Mouse (Mus musculus) ZHBTc4 (cell line): Measurements from ENCODE around the gene Mroh8.
"Not testable (repeated sequence)": the region's sequence is repeated elsewhere in the genome, so short reads cannot be mapped to it uniquely, and the experiment has no call there.

ENCODE experiments used
- DNase-seq: peaks from one replicate; pipeline ENCODE4 v3.0.0-alpha.2; 2011; ENCODE audit warnings: low read depth, low spot score

The Mroh8 gene

DNA sequence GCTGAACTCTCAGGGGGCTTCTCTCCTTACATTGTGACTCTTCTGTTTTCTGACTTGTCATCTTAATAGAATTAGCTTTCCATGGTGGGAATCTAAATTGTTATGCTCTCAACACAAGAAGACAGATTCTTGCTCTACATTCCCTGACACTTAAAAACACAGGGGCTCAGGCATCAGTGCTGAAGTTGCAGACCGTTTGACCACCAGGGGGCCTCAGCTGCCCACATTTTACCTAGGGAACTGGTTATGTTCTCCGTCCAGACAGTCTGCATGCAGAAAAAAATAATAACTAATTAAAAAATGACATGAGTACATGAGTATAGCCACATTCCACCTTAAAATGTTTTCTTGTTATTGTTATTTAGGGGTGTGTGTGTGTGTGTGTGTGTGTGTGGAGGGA is 12.7 kb upstream of the Mroh8 start:
- peak; percentile 69 for DNase-seq

DNA sequence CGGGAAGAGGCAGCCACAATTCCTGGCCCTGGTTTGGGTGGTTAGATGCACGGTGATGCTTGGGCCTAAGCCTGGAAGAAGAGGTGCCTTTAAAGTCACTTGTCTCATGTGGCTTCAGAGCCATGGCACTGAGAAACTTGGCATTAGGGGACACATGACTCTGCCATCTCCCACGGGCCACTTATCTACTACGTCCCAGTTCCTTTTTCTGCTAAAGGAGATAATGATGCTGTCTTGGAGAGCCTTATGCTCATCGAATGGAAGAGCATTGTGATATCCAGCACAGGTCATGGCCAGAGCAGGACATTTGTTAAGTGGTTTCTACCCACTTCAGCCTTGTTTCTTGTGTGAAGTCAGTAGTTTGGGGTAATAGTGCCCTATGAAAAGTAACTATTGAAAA is 9.6 kb upstream of the Mroh8 start:
- DNase-seq: no peak

DNA sequence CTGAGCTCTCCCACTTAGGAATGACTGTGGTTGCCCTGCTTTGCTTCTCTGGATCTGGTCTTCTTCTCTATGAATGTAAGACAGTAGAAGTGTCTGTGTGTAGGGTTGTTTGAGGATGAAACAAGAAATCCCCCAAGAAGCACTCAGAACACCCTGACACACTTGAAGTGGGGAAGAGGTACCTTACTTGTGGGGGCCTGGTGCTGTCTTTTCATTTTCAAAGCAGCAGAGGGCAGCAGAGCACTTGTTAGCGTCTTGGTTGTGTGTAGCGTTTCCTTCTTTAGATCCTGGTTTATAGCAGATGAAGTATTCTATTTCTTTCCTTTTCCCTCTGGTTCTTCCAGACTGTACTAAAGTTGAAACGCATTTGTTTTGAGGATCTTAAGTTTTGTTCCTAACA is 8.2 kb upstream of the Mroh8 start:
- DNase-seq: peak; percentile 67

DNA sequence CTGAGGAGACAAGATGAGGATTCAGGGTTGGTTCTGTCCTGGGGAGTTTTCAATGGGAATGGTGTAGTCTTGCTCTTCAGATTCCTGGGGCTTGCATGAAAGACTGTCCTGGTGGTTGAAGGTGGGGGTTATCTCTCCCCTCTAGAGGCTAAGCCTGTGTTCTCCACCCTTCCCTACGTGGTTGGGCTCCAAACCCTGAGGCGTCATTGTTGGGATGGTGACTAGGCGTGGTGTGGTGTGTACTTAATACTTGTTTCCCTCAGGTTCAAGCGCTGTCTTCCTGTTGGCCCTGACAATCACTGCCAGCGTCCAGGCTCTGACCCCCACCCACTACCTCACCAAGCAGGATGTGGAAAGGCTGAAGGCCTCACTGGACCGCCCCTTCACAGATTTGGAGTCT is 4.0 kb upstream of the Mroh8 start:
- peak; percentile 73 for DNase-seq

DNA sequence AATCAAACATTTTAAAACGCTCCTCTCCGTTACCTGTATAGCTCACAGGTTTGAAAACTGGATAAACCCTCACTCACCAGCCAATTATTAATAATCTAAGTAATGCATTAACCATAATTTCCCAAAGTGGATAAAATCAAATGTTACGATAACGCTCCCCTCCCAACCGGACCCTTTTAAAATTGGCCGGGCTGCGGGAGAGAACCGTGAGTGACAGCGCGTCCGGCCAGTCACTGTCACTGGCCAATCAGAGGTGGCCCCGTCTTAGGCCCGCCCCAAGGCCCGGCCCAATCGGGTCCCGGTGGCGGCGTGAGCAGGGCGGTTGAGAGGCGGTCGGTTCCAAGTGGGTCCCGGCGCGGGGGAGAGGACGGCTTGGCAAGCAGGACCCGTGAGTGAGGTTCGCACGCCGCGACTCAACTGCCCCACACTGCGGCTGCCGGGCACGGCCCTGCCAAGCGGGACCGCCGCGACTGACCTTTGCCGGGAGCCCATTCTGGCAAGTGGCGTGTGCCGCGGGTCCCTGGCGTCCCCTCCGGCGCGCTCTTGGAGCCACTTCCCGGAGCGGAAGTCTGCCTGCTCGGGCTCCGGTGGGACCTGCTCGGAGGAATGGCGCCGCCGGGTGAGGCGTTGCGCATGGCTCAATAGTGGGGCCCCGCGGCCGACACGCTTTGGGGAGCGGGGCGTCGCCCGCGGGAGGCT is 483 bp downstream of the Mroh8 start, which contains the start of gene Rpn2:
Rpn2 (plus strand) TSS at position 301 of the 699 bp plus-strand sequence.
- DNase-seq: peak; percentile 98

DNA sequence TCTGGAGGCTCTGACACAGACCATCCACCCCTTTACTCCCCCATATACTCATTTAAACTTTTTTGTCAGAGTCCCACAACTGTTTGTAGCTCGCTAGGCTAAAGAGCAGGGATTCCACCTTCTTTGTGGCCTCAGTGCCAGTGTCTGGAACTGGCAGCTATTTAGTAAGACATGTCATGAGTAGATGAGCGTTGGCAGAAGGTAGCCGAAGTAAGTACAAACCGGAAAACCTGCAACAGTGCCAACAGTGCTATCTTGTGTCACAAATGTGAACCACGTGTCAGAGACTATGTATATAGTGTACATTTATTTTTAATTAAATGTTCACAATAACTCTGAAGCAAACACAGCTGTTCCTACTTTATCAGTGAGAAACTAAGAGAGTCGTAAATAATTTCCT is 15.5 kb downstream of the Mroh8 start:
- DNase-seq: no peak

DNA sequence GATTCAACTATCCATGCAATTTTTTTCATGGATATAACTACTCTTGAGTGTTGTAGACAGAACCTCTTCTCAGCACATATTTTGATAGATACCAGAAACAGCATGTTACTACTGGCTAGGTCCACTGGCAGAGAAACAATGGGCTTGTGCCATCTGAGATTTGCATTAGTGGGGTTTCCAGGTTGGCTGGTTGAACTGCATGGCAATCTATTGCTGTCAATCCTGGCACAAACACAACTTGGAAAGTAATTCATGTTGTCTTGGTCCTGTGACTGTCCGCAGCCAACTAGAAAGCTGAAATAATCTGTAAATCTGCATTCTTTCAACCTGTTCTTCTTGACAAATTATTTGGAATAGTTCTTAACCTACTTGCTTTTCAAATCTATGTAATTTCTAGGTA is 16.2 kb downstream of the Mroh8 start:
- DNase-seq: no peak

DNA sequence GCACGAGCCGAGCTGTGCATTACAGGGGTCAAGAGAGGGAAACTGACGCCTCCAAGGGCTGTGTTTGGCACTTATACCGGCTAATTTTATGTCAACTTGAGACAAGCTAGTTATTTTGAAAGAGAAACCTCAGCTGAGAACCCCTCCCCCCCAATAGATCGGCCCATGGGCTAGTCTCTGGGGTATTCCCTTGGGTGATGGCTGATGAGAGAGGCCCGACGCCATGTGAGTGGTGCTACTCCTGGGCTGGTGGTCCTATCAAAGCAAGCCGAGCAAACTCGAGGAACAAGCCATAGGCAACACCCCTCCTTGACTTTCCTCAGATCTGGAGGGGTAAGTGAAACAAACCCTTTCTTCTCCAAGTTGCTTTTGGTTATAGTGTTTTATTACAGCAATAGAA is 16.8 kb downstream of the Mroh8 start:
- no peak for DNase-seq

DNA sequence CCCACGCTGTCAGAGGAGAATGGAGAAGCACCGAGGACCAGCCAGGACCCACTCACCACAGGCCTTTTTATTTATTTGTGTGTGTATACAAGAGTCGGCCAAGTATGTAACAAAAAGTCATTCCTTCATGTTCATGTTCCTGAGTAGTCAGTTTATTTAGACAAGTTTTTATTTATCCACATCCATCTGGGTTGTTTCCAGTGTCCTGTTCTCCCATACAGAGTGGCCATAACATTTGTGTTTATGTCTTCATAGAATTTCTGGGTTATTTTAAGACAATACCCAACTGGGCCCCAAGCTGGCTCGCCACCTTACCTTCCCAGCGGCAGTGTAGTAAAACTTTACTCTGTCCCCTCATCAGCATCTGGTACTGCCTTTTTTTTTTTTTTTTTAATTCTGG is 17.4 kb downstream of the Mroh8 start:
- no peak for DNase-seq

DNA sequence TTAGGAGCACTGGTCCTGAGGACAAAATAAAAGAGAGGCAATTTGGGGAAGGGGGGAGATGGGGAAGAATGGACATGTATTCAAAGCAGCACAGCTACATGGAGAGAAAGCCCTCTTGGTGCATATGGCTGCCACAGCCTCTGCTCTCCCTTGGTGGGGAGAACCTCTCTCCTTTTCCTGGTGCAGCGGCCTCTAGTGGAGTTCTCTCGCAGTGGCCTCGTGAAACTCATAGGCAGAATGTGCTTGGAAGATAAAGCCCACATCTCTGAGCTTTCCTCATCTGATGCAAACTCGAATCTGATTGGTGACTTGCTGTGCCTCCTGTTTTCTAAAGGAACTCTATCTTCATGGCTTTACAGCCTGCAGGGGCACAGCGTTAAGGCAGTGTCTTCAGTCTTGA is 19.6 kb downstream of the Mroh8 start:
- peak; percentile 87 for DNase-seq

DNA sequence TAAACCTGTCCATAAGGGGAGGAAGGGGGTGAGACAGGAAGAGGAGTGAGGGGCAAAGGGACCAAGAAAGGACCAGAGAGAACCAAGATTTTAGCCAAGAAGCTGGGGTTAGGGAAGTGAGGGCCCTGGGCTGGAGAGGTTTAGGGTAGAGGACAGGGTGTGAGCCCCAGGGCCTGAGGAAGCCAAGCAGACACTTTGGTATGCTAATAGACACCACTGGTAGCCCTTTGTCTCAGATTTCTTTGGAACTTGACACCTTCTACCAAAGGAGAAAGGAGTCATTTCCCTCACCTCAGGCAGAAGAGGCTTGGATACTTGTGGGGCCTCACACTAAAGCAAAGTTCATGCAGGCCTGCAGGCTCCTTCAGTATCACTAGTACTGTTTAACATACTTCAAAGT is 31.2 kb downstream of the Mroh8 start:
- DNase-seq: peak; percentile 88

DNA sequence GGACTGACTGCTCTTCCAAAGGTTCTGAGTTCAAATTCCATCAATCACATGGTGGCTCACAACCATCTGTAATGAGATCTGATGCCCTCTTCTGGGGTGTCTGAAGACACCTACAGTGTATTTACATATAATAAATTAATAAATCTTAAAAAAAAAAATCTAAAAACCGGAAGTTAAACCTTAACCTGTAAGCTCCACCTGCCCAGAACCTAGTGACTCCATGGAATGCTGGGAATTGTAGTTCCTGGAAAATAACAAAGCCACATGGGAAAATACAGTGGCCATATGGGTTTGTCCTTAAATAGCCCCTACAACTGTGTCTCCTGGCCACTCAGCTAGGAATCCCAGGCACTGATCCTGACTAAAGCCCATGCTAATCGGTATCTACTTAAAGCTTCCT is 33.7 kb downstream of the Mroh8 start:
- DNase-seq: peak; percentile 18

DNA sequence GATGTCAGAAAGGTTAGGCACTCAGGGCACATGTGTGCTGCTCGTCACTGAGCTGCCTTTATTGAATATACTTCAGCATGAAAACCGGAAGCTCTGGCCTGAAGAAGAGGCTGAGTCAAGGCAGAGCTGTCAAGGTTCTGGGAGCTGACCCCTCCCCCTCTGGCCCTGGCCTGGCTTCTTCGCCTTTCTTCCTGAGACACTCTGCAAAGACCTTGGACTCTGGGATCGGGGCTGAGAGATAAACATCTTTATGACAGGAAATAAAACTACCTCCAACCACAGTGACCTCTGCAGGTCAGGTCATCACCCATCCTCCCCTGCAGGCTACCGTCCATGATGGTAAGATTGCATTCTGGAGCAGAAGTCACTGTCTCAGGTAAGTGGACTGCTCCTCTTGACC is 34.3 kb downstream of the Mroh8 start:
- peak; percentile 15 for DNase-seq

DNA sequence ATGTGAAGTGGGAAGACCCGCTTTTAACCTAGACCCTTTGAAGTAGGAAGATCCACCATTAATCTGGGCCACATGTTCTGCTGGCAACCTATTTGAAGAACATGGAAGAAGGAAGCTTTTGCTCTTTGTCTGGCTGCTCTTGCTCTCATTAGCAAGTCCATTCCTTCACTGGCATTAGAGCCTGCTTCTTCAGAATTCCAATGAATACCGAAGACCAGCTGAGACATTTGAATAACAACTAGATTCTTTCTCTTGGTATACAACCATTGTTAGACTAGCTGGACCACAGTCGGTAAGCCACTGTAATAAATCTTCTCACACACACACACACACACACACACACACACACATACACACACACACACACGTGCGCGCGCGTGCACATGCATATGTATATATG is 43.4 kb downstream of the Mroh8 start:
- DNase-seq: peak; percentile 55

DNA sequence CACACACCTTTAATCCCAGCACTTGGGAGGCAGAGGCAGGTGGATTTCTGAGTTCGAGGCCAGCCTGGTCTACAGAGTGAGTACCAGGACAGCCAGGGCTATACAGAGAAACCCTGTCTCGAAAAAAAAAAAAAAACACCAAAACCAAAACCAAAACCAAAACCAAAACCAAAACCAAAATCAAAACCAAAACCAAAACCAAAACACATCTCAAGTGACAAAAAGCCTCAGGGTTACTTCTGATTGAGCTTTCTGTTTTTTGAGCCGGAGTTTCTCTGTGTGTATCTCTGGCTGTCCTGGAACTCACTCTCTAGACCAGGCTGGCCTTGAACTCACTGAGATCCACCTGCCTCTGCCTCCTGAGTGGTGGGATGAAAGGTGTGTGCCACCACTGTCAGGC is 57.4 kb downstream of the Mroh8 start:
- not testable (repeated sequence) for DNase-seq

DNA sequence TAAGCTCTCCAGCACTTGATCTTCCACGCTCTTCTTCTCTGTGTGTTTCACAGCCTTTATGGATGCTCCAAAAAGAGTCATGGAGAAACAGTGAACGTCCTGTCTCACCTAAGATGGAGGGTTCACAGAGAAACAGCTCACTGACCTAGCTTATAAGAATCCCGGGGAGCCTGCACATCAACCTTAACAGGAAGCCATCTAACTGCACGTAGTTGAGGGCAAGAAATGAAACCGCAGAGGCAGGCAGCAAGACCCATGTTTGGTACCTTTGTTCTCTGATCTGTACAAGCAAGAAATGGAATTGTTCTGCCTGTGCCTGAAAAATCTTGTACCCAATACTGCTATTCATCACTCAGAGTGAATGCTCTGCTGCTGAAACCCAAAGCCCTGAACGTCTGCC is 59.2 kb downstream of the Mroh8 start:
- no peak for DNase-seq

DNA sequence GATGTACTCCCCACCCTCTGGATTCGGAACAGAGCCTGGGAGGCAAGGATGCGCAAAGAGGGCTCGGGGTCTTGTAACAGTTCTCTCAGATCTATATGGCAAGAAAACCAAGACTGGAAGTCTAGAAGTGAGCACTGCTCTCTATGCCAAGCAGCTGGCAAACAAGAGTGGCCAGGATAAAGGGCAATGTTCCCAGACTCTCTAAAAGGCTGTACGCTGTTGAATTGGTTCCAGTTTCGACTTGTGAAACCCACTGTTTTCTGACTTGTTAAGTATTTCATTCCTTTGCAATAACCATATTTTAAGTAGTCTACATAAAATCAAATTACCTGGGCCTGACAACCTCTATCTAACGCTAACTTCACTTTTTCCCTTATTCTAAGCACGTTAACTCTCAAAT is 67.6 kb downstream of the Mroh8 start:
- DNase-seq: no peak

DNA sequence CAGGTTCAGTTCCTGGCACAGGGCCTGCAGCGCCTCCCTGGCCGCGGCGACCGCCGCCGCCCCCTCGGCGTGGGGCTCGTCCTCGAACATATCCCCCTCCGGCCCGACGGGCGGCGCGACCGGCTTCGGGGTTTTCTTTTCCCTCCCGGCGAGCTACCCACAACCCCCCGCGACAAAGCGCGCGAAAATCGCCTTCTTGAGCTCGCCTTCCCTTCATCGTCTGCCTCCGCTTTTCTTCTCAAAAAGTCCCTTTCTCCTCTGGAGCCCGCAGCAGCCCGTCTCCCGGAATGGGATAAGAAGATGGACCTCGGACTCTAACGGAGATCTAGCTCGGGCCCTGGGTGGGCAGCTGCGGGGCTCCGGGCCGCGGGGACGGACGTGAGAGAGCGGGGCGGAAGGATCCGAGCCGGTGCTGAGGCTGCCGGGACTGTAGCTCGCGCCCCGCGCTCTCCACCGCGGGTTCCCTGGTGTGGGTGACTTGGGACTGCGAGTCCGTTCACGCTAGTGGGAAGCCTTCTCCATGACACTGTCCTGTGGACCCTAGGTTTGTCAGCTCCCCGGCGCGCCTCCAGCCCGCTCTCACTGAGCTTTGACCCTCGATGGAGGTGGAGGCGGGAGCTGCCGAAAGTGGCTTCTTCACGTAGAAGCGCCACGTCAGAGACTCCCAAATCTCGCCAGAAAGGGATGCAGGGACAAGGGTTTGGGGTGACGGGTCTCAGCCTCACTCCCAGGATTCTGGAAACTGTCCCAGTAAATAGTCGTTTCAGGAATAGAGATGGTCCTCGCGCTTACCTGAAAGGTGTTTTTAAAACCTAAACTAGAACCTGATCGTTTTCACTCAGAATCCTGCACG is 74.8 kb downstream of the Mroh8 start, which contains the start of gene Rbl1:
Rbl1 (minus strand) TSS at position 169 of the 853 bp plus-strand sequence.
- DNase-seq: peak; percentile 97

DNA sequence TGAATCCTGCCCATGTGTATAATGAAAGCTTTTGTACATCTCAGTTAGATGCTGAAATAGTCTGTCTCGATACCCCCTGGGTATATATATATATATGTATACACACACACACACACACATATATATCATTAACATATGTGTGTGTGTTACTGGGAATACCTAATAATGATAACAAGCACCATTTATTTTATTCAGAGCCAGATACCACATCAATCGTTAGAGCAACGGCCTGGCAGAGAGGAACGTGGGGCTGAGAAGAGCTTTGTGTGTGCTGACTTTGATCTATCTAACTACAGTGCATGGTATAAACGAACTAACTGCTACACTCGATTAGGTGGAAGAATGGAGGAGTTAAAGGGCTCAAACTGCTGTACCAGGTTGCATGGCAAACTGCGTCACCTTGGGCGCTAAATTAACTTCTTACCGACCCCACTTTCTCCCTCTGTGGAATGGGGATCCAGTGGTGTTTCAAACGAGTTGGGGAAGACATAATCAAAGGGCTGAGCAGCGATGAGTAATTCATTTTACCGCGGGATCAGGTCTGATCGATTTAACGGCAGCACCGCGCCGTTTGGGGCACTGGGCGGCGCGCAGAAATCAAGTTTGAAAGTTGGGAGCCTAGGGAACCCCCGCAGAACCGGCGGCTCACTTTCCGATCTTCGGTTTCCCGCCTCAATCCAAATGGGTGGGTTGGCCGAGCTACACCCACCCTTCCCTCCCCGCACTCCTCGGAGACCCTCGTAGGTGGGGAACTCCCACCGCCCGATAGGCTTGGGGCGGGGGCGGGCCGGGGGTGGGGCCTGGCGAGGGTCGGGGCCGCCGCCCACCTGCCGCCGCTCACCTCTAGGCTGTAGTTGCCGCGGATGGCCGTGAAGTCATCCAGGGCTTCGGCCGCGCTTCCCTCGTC is 75.6 kb downstream of the Mroh8 start:
- DNase-seq: no peak

DNA sequence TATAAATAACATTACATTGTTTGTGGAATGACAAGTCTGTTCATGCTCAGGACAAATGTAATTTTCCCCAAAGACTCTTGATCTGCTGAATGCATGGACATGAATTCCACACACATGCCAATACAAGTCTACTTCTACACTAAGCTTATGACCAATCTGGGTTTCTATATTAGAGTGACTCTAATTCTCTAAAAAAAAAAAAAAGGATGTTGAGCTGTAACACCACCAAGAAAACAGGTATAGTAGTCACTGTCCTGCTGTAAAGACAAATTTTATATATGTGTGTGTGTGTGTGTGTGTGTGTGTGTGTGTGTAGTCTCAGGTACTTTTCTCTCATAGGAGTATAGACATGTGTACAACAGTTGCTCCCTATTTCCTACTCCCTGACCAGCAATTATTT is 76.3 kb downstream of the Mroh8 start:
- DNase-seq: no peak

DNA sequence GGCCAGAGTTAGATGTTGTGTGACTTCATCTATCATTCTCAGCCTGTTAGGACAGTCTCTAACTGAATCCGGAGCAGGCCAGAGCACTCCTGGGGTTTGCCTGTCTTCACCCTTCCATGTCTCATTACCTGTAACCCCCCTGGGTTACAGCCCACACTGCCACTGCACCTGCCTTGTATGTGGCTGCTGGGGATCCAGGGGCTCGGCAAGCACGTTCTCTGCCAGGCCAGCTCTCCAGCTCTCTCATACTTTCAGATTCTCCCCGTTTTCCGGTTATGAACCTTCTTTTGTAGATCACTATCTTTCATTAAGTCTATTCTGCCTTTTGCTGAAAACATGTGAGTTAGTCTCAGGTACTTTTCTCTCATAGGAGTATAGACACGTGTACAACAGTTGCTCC is 77.0 kb downstream of the Mroh8 start:
- DNase-seq: no peak
